Mouse (Mus musculus): ENCODE measurements around the gene Kcnma1.

DNA sequence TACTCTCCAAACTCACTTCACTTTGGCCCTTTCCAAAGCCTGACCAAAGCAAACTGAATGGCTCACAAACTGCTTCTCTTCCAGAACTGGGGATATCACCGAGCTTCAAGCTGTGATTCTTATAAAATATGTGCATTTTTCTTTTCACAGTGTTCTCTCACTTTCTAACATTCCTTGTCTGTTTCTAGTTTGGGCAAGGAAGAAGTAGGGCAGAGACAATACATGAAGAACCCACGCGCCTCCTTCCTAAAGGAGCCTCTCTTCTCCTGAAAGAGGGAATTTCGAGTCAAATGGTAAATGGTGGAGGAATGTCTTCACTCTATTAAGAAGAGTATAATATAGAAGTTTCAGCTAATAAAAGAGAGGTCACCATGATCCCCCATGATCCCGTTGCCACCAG lies 709.0 kb downstream of the Kcnma1 start:
- TF ChIP-seq CTCF (IDR thresholded peaks at IDR 0.05; ENCODE audit: low read depth, low read length) (no peak), POLR2A (IDR thresholded peaks at IDR 0.05; ENCODE audit: extremely low read depth, insufficient read depth, low read length) (no peak)

Data from liver, adult 2 months (tissue).